Mouse (Mus musculus) hindbrain, embryonic 16.5 days (tissue): ENCODE data around the gene Rpl23a. TPM values are rescaled to one million over a fixed set of nuclear protein-coding genes. Genes with fewer than 3 reads are reported as not detected.

Experiments
- ATAC-seq: fragments of 200-750 bp; cut with Nextera tagmentation; 2 replicates; pipeline ENCODE4 v1.8.0; 2017; ENCODE audit warnings: moderate TSS enrichment, moderate library complexity
- H3K27ac ChIP-seq: fragments of 300-500 bp; sonication (generic); 2 replicates; pipeline ENCODE4 v1.5.1; 2014; ENCODE audit warnings: low read depth, mild to moderate bottlenecking, control low read depth, low read length, moderate library complexity
- H3K27me3 ChIP-seq: fragments of 300-500 bp; sonication (generic); replicated peaks from 2 replicates; pipeline ENCODE4 v1.6.1; 2014; ENCODE audit warnings: low read length; ENCODE audit not compliant: control insufficient read depth, insufficient read depth
- H3K36me3 ChIP-seq: fragments of 300-500 bp; sonication (generic); 2 replicates; pipeline ENCODE4 v1.6.1; 2014; ENCODE audit warnings: mild to moderate bottlenecking, low read length, moderate library complexity, mixed read lengths; ENCODE audit not compliant: control insufficient read depth, insufficient read depth
- H3K4me1 ChIP-seq: fragments of 300-500 bp; sonication (generic); 2 replicates; pipeline ENCODE4 v1.6.1; 2014; ENCODE audit warnings: low read depth, low read length; ENCODE audit not compliant: control insufficient read depth, insufficient read depth
- H3K4me2 ChIP-seq: fragments of 300-500 bp; sonication (generic); 2 replicates; pipeline ENCODE4 v1.6.1; 2014; ENCODE audit warnings: mild to moderate bottlenecking, low read length, control low read depth, moderate library complexity
- H3K4me3 ChIP-seq: fragments of 300-500 bp; sonication (generic); 2 replicates; pipeline ENCODE4 v1.5.1; 2014; ENCODE audit warnings: mild to moderate bottlenecking, low read length, control low read depth, moderate library complexity
- H3K9ac ChIP-seq: fragments of 300-500 bp; sonication (generic); 2 replicates; pipeline ENCODE4 v1.6.1; 2014; ENCODE audit warnings: low read depth, mild to moderate bottlenecking, control low read depth, low read length, moderate library complexity
- H3K9me3 ChIP-seq: fragments of 300-500 bp; sonication (generic); 2 replicates; pipeline ENCODE4 v1.6.1; 2014; ENCODE audit warnings: mild to moderate bottlenecking, low read length, moderate library complexity; ENCODE audit not compliant: control insufficient read depth
- WGBS: fragments of 180-500 bp; shearing (Covaris S2); extraction: QIAGEN DNeasy Blood & Tissue Kit; methylation state at CpG from one replicate; pipeline ENCODE4 v1.1.7; 2014; 5-methylcytosine and 5-hydroxymethylcytosine counted together
- polyA plus RNA-seq: library from polyadenylated mRNA; unstranded; fragments of >200 nt; fragmentation: Nextera tagmentation; extraction: Ambion mirVana; gene quantifications from 2 replicates; pipeline ENCODE4 v1.2.1, GENCODE M21; 2015

Gene Rpl23a
- polyA plus RNA-seq, 1 experiment from 2014 or later = 677 TPM

- Histone ChIP-seq H3K36me3 (peaks cover 12% of the 10 kb centered on the region), H3K27me3 (no peaks in the 10 kb centered on the region), H3K27ac (peak overlapping the region; percentile 85), H3K4me1 (peaks cover 43% of the 10 kb centered on the region), H3K4me2 (peak overlapping the region; percentile 81), H3K9ac (peak overlapping the region; percentile 65), H3K9me3 (no peaks in the 10 kb centered on the region), H3K4me3 (peak overlapping the region; percentile 64)
- under 1% methylated on average over 49 of the region's 84 CpGs for WGBS
- ATAC-seq = peak; percentile 83
Measured at GRCm38 (mm10) chr11:78177903-78178858, 5.2 kb downstream of the Rpl23a start.

GRCm38 (mm10) chr11:78177437-78177836 is 5.9 kb downstream of the Rpl23a start:
- peak overlapping the region; percentile 57; the same call in 1 of the 2 replicates for H3K9ac ChIP-seq
- peak; percentile 3; the same call in 1 of the 2 replicates for ATAC-seq
- peak overlapping the region; percentile 64 for H3K4me3 ChIP-seq
- H3K27me3 ChIP-seq = no peaks in the 10 kb centered on the region
- peaks cover 12% of the 10 kb centered on the region for H3K36me3 ChIP-seq
- 3% methylated on average over 10 of the region's 10 CpGs for WGBS
- H3K4me1 ChIP-seq = peaks cover 42% of the 10 kb centered on the region
- H3K27ac ChIP-seq = no peak overlapping the region
- H3K4me2 ChIP-seq = peak overlapping the region; percentile 81
- H3K9me3 ChIP-seq = no peaks in the 10 kb centered on the region

GRCm38 (mm10) chr11:78176905-78177331 is 6.5 kb downstream of the Rpl23a start:
- H3K9ac ChIP-seq = peak overlapping the region; percentile 57
- no peak for ATAC-seq
- peaks cover 37% of the 10 kb centered on the region for H3K4me1 ChIP-seq
- 2% methylated on average over 23 of the region's 23 CpGs for WGBS
- peaks cover 12% of the 10 kb centered on the region for H3K36me3 ChIP-seq
- H3K4me2 ChIP-seq = peak overlapping the region; percentile 81
- no peak overlapping the region; the same call in 1 of the 2 replicates for H3K27ac ChIP-seq
- H3K27me3 ChIP-seq = no peaks in the 10 kb centered on the region
- peak overlapping the region; percentile 64 for H3K4me3 ChIP-seq
- no peaks in the 10 kb centered on the region for H3K9me3 ChIP-seq

GRCm38 (mm10) chr11:78176402-78176862 is 7.0 kb downstream of the Rpl23a start, which contains the start of the genes Nek8 and Tlcd1:
TSS of gene Nek8 (minus strand) at chr11:78176675.
TSS of gene Tlcd1 (plus strand) at chr11:78176711.
- peak; percentile 61 for ATAC-seq
- Histone ChIP-seq H3K4me1 (peaks cover 32% of the 10 kb centered on the region), H3K27me3 (no peaks in the 10 kb centered on the region), H3K9ac (peak within 1 kb of the TSS; percentile 57), H3K36me3 (peaks cover 12% of the 10 kb centered on the region), H3K4me2 (peak within 1 kb of the TSS; percentile 81), H3K9me3 (no peaks in the 10 kb centered on the region), H3K4me3 (peak within 1 kb of the TSS; percentile 64), H3K27ac (peak within 1 kb of the TSS; percentile 83)
- WGBS = under 1% methylated on average over 32 of the region's 32 CpGs

GRCm38 (mm10) chr11:78175771-78176401 is 7.5 kb downstream of the Rpl23a start:
- H3K4me3 ChIP-seq = peak overlapping the region; percentile 64
- 4% methylated on average over 9 of the region's 10 CpGs for WGBS
- H3K9ac ChIP-seq = peak overlapping the region; percentile 57
- peaks cover 32% of the 10 kb centered on the region for H3K4me1 ChIP-seq
- H3K36me3 ChIP-seq = peaks cover 8% of the 10 kb centered on the region
- no peak for ATAC-seq
- H3K27me3 ChIP-seq = no peaks in the 10 kb centered on the region
- H3K4me2 ChIP-seq = peak overlapping the region; percentile 81
- H3K9me3 ChIP-seq = no peaks in the 10 kb centered on the region
- H3K27ac ChIP-seq = peak overlapping the region; percentile 83

- no peak for ATAC-seq
- H3K27me3 ChIP-seq = no peaks in the 10 kb centered on the region
- H3K9me3 ChIP-seq = no peaks in the 10 kb centered on the region
- H3K9ac ChIP-seq = no peak overlapping the region
- no peak overlapping the region for H3K4me3 ChIP-seq
- no peak overlapping the region for H3K4me2 ChIP-seq
- 87% methylated on average over 3 of the region's 3 CpGs for WGBS
- no peak overlapping the region for H3K27ac ChIP-seq
- H3K4me1 ChIP-seq = peaks cover 24% of the 10 kb centered on the region
- H3K36me3 ChIP-seq = no peaks in the 10 kb centered on the region; the same call in 1 of the 2 replicates
Measured at GRCm38 (mm10) chr11:78174506-78174905, 8.9 kb downstream of the Rpl23a start.

- Histone ChIP-seq H3K27me3 (no peaks in the 10 kb centered on the region), H3K27ac (no peak overlapping the region), H3K4me2 (no peak overlapping the region), H3K36me3 (no peaks in the 10 kb centered on the region), H3K9ac (no peak overlapping the region), H3K4me1 (peaks cover 9% of the 10 kb centered on the region), H3K9me3 (no peaks in the 10 kb centered on the region), H3K4me3 (no peak overlapping the region)
- no peak for ATAC-seq
- 82% methylated on average over 19 of the region's 19 CpGs for WGBS
Measured at GRCm38 (mm10) chr11:78172748-78173383, 10.5 kb downstream of the Rpl23a start.

GRCm38 (mm10) chr11:78172034-78172747 is 11.2 kb downstream of the Rpl23a start:
- WGBS = 80% methylated on average over 16 of the region's 16 CpGs
- Histone ChIP-seq H3K4me2 (no peak overlapping the region), H3K9ac (no peak overlapping the region), H3K27ac (no peak overlapping the region), H3K27me3 (no peaks in the 10 kb centered on the region), H3K4me1 (peaks cover 6% of the 10 kb centered on the region), H3K36me3 (no peaks in the 10 kb centered on the region), H3K4me3 (no peak overlapping the region), H3K9me3 (no peaks in the 10 kb centered on the region)
- no peak for ATAC-seq
